Mouse (Mus musculus) ES-E14 (cell line): ENCODE results near the gene Tfeb. TPM values are rescaled to one million over a fixed set of nuclear protein-coding genes. Genes with fewer than 3 reads are reported as not detected.

ENCODE experiments used
- DNase-seq: peaks from one replicate; pipeline ENCODE4 v3.0.0-alpha.2; 2013; ENCODE audit warnings: low read depth, low spot score
- H3K27ac ChIP-seq: 2 replicates; pipeline ENCODE4 v1.5.1; 2012; ENCODE audit warnings: low read depth, mild to moderate bottlenecking, low read length, moderate library complexity, mixed read lengths; ENCODE audit not compliant: poor library complexity, insufficient read depth, severe bottlenecking
- H3K36me3 ChIP-seq: 2 replicates; pipeline ENCODE4 v1.6.1; 2012; ENCODE audit warnings: mild to moderate bottlenecking, low read length, moderate library complexity, mixed read lengths; ENCODE audit not compliant: control insufficient read depth, poor library complexity, insufficient read depth, severe bottlenecking
- H3K4me1 ChIP-seq, 2 experiments: fragments of 150-350 bp in 1 of 2; sonication (generic) in 1 of 2; 2 replicates each; pipeline ENCODE4 v1.6.1; 2012; ENCODE audit warnings: low read length in 2 of 2, mild to moderate bottlenecking in 1 of 2, mixed read lengths in 1 of 2; ENCODE audit not compliant: control insufficient read depth in 2 of 2, insufficient read depth in 2 of 2, poor library complexity in 1 of 2
- H3K4me3 ChIP-seq, 2 experiments: fragments of 150-350 bp in 1 of 2; sonication (generic) in 1 of 2; 2 replicates each; pipeline ENCODE4 v1.5.1; 2012; ENCODE audit warnings: low read length in 2 of 2, low read depth in 1 of 2, mild to moderate bottlenecking in 1 of 2, mixed read lengths in 1 of 2; ENCODE audit not compliant: insufficient read depth in 1 of 2, poor library complexity in 1 of 2, severe bottlenecking in 1 of 2
- H3K9ac ChIP-seq: 2 replicates; pipeline ENCODE4 v1.6.1; 2012; ENCODE audit warnings: low read depth, mild to moderate bottlenecking, low read length, mixed read lengths; ENCODE audit not compliant: poor library complexity, insufficient read depth, severe bottlenecking
- H3K9me3 ChIP-seq: fragments of 150-350 bp; sonication (generic); 2 replicates; pipeline ENCODE4 v1.6.1; 2012; ENCODE audit warnings: low read depth, mild to moderate bottlenecking, low read length; ENCODE audit not compliant: control insufficient read depth, insufficient read depth
- CHD2 ChIP-seq: IDR thresholded peaks from 2 replicates; pipeline ENCODE4 v1.6.1; 2014; ENCODE audit warnings: mild to moderate bottlenecking, low read depth, low read length, inconsistent platforms
- HCFC1 ChIP-seq: IDR thresholded peaks from 2 replicates; pipeline ENCODE4 v1.6.1; 2012; ENCODE audit warnings: low read length, inconsistent platforms, borderline replicate concordance; ENCODE audit not compliant: insufficient read depth
- MAFK ChIP-seq: IDR thresholded peaks from 2 replicates; pipeline ENCODE4 v1.6.1; 2014; ENCODE audit warnings: mild to moderate bottlenecking, low read depth, low read length, inconsistent platforms; ENCODE audit not compliant: insufficient read depth
- ZC3H11A ChIP-seq: IDR thresholded peaks from 2 replicates; pipeline ENCODE4 v1.6.1; 2012; ENCODE audit warnings: low read depth, mild to moderate bottlenecking, inconsistent platforms, low read length, borderline replicate concordance
- ZNF384 ChIP-seq: IDR thresholded peaks from 2 replicates; pipeline ENCODE4 v1.6.1; 2012; ENCODE audit warnings: low read depth, low read length, inconsistent platforms
- in situ Hi-C, 2 experiments: fragments of 600-800 bp; cut with MboI; formaldehyde crosslinking; loops; one replicate each; pipeline ENCODE4 v1.15.1; 2025; ENCODE audit warnings: low sequenced_read_pairs in 2 of 2, inconsistent platforms in 1 of 2; ENCODE audit not compliant: unreplicated experiment in 2 of 2
- total RNA-seq: library from RNA; depleted of rRNA; stranded (reverse); fragments of 300-350 nt; gene quantifications from 2 replicates; pipeline ENCODE4 v1.2.3, GENCODE M21; 2012

Gene Tfeb
- total RNA-seq, 1 experiment: 21.0 TPM

- H3K27ac ChIP-seq: peak overlapping the region; percentile 78; the same call in 1 of the 2 replicates
- H3K36me3 ChIP-seq: peaks cover 10% of the 10 kb centered on the region; the same call in 1 of the 2 replicates
- H3K4me1 ChIP-seq: peaks cover 13 to 70% of the 10 kb centered on the region in 2 experiments
- no peaks in the 10 kb centered on the region for H3K9me3 ChIP-seq
- no peak for TF ChIP-seq CHD2
- no peak for TF ChIP-seq HCFC1
- no peak for TF ChIP-seq ZNF384
- TF ChIP-seq MAFK: no peak
- no peak for TF ChIP-seq ZC3H11A
- peak overlapping the region; percentile 34; the same call in 1 of the 2 replicates for H3K9ac ChIP-seq
- peak; percentile 72 for DNase-seq
- in situ Hi-C loops: no loop called here
- peak overlapping the region in 1 of 2 experiments; percentile 37; a peak in 2 of 4 replicates for H3K4me3 ChIP-seq
Observed at GRCm38 (mm10) chr17:47788306-47788705, 51.5 kb downstream of the Tfeb start.

- no peak for TF ChIP-seq ZNF384
- no peak for TF ChIP-seq MAFK
- no peak for TF ChIP-seq ZC3H11A
- no peak for TF ChIP-seq HCFC1
- TF ChIP-seq CHD2: no peak
- H3K27ac ChIP-seq: 0 out of 2 replicates have a peak overlapping the region, but pooled peaks have one; percentile 26
- peaks cover 13 to 65% of the 10 kb centered on the region in 2 experiments for H3K4me1 ChIP-seq
- no peak for DNase-seq
- no peak overlapping the region for H3K9ac ChIP-seq
- peaks cover 10% of the 10 kb centered on the region; the same call in 1 of the 2 replicates for H3K36me3 ChIP-seq
- in situ Hi-C loops: no loop called here
- H3K9me3 ChIP-seq: no peaks in the 10 kb centered on the region
- H3K4me3 ChIP-seq: no peak overlapping the region; a peak in 1 of 4 replicates
Observed at GRCm38 (mm10) chr17:47788996-47789395, 52.2 kb downstream of the Tfeb start.

- peak; percentile 80 for DNase-seq
- in situ Hi-C loops: loop anchor here in 1 of 2 experiments (10.0 kb wide), 1 partner anchor 303 kb away; no protein-coding TSS in a partner anchor
- Histone ChIP-seq H3K4me1 (peaks cover 10 to 45% of the 10 kb centered on the region in 2 experiments), H3K27ac (no peak overlapping the region), H3K36me3 (peaks cover 10% of the 10 kb centered on the region; the same call in 1 of the 2 replicates), H3K4me3 (no peak overlapping the region), H3K9me3 (no peaks in the 10 kb centered on the region), H3K9ac (peak overlapping the region; percentile 31; the same call in 1 of the 2 replicates)
- TF ChIP-seq CHD2: no peak
- peak; percentile 60; the same call in 1 of the 2 replicates for TF ChIP-seq ZC3H11A
- TF ChIP-seq HCFC1: no peak
Observed at GRCm38 (mm10) chr17:47792098-47792863, 55.5 kb downstream of the Tfeb start.

GRCm38 (mm10) chr17:47793377-47793776 is 56.5 kb downstream of the Tfeb start:
- no peak for DNase-seq
- Histone ChIP-seq H3K27ac (no peak overlapping the region; the same call in 1 of the 2 replicates), H3K4me3 (no peak overlapping the region), H3K36me3 (peaks cover 10% of the 10 kb centered on the region; the same call in 1 of the 2 replicates), H3K4me1 (peaks cover 7 to 40% of the 10 kb centered on the region in 2 experiments), H3K9me3 (no peaks in the 10 kb centered on the region), H3K9ac (peak overlapping the region; percentile 12; the same call in 1 of the 2 replicates)
- TF ChIP-seq HCFC1 (no peak), ZC3H11A (peak; percentile 28; the same call in 1 of the 2 replicates)
- in situ Hi-C loops: loop anchor here in 1 of 2 experiments (10.0 kb wide), 1 partner anchor 301 kb away; no protein-coding TSS in a partner anchor
